Mouse (Mus musculus) layer of hippocampus, adult 9-11 months (tissue): Measurements from ENCODE around the gene Scnm1.
"Not testable (repeated sequence)": the region's sequence is repeated elsewhere in the genome, so short reads cannot be mapped to it uniquely, and the experiment has no call there.

ENCODE experiments used
- DNase-seq: peaks from one replicate; pipeline ENCODE4 v3.0.0; 2022

The Scnm1 gene

DNA sequence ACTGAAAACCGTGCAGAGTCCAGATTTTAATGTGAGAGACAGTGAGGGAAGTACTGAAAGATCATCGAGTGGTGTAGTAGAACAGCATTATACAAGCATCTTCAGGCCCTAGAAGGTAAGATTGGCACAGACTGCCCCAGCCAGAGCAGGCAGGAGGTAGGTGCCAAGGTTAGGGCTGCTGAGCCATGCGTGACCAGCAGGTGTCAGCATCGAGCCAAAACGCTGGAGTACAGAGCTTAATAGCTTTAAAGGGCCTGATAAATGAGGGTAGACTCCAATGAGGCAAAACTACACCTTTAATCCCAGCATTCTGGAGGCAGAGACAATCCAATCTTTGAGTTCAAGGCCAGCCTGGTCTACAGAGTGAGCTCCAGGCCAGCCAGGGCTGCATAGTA is 8.8 kb upstream of the Scnm1 start:
- peak; percentile 75 for DNase-seq

DNA sequence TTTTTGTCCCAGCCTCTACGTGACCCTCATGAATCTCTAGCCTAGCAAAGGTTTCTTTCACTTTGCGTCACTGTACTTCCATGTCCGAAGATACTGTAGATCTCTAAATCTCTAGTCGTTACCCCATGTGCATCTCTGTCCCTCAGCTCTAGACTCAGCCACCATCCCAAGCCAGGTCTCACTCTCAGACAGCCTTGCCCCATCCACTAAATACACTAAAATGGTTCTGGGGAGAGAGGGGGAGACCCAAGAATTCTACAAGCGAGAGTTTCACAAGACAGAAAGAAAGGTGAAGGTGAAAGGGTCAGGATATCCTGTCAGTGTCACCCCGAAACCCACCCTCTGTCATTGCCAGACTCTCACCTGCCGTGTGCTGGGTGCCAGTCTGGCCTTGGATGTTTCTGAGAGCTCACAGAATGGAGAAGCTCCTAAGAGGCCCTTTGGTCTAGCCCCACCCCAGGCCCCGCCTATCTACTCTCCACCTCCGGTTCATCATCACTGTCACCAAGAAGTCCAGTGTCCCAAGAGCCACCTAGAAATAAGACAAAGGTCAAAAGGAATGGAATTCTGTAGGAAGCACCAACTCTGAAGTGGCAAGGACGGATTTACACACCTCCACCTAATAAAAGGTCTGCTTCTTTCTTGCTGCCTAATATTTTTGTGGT is 8.3 kb upstream of the Scnm1 start, which contains the start of gene Tnfaip8l2:
Gene Tnfaip8l2, minus strand, starts transcription at position 409 of the 665 bp plus-strand sequence.
- peak; percentile 59 for DNase-seq

DNA sequence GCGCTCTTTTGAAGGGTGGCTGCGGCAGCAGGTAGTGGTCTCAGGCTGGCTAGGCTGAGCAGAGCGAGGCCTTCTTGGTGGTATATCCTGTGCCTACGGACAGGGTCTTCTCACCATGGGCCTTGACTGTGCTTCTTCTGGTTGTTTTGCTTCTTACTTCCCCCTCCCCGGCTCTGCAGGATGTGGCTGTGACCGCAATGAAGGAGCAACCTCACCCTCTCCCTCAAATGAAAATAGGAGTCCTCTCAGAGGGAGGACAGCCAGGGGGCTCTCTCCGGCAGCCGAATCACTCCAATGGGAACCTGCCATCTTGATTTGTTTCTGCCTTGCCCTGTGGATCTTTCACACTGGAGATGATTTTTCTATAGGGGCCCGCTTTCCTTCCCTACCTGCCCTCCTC is 7.7 kb upstream of the Scnm1 start:
- DNase-seq: peak; percentile 59

DNA sequence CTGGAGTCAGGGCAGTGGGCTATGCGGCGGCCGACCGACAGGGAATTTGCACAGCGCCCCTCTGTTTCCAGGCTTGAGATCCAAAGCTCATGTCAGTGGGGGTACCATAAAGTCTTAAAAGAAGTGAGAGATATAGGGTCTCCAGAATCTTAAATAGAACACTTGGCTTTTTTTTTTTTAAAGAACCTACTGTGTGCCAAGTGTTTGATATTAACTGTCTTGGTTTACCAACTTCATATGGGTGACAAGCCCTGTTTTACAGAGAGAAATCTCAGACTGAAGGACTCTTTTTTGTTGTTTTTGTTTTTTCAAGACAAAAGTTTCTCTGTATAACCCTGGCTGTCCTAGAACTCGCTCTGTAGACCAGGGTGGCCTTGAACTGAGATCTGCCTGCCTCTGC is 7.0 kb upstream of the Scnm1 start:
- DNase-seq: no peak

DNA sequence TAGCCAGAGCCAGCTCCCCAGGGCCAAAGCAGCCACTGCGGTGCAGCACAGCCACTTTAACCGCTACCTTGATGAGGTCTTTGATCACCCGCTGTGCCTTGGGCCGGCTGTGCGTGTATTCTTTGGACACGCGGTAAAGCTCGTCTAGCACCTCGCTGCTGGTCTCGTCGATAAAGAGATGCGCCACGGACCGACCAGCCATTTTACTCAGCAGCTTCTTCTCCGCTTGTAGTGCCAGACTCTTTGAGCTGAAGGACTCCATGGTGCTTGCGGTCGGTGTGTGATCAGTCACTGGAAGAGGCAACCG is 6.4 kb upstream of the Scnm1 start:
- DNase-seq: no peak

DNA sequence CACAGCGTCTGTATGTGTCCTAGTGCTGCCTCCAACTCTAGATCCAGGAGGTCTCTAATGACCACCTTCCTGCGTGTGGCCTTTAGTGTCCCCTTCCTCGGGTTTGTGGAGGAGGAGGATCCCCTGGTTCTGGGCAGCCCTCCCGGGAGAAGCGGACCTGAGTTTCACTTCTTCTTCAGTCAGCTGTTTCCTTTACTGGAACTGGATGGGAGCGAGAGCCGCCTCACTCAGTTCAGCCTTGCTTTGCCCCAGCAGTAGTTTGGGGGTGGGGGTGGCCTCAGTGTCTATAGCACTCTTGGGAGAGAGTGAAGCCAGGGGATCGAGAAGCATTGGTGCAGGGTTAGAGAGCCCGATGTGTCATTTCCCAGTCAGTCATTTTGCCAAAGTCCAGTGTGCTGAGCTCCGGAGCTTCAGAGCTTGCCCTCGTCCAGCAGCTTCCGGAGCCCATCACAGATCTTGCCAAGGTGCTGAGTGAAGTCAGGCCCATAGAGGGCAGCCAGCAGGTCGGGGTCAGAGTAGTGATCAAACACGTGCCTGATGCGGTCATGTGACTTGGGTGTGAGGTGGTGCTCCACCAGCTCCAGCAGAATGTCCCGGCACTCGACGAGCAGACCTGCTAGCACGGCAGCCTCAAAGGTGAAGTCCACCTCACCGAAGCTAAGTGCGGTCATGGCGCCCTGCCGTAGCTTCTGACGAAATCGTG is 5.9 kb upstream of the Scnm1 start:
- peak; percentile 54 for DNase-seq

DNA sequence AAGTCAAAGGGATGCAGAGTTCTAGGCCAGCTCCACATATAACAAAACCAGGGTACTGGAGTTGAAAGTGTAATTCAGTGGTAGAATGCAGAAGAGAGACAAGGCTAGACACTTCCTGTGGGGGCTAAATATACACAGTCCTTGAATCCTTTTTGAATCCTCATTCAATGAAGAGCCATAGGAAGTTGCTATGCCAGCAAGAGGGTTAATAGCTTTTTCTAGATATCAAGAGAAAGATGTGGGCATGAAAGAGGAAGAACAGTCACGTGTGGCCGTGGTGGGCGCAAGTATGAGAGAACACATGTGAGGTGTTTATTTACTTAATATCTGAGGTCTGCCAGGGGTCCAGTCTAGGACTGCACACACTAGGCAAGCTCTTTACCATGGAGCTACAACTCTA is 2.5 kb upstream of the Scnm1 start:
- DNase-seq: no peak

DNA sequence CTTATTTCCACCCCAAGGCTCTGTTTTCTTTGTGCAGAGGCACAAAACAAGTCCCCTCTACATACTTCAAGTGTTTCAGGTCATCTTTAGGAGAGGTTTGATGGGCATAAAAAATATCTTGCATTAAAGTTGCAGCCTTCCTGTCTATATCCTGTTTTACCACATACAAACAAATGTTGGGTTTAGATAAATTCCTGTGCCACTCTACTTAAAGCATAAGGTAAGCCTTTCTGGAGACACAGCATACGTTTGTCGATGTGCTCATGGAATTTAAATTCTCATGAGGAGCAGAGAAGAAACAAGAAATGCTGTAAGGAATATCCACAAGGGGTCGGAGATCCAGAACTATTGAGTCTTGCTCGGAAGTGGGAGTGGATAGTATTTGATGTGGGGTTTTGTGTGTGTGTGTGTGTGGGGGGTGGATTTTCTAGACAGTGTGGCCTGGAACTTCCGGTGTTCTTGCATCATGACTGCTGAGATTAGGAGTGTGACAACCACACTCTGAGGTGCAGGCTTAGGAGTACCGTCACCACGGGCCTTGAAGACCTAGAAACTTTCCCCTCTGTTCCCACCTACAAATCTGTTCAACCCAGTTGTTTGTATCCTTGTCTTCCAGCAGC is 1.7 kb upstream of the Scnm1 start:
- DNase-seq: no peak

DNA sequence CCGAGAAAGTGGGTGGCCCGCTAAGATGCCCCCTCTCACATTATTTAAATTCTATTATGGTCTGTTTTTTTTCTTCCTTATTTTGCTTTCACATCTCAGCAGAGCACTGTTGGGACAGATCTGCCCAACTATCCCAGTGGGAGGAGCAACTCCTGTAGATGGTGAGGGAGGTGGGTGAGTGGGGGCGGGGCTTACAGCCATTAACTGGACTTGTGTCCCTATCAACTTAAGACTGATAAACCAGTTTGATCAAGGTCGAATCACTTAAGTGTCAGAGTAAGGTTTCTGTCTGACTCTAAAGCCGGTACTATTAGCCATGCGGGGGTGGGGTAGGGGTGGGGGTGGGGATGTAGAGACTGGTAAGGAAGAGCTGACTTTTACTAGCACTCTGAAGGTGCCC is 1.2 kb upstream of the Scnm1 start:
- DNase-seq: peak; percentile 78

DNA sequence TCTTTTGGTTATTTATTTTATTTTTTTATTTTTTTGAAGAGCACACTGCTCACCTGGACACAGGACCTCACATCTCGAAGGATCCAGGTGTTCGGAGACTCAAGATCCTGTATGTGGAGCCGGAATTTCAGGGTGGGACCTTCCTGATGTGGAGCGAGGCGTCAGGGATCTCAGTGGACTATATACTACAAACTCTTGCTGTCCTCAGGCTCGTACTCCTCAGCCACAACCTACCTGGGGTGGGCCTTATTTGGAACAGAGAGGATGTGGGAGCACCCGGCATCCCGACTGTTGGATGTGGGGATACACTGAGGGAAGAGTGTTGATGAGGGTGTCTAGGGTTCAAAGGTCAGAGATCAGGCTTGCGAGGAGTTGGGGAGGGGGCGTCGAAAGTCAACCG is 322 bp upstream of the Scnm1 start:
- not testable (repeated sequence) for DNase-seq

DNA sequence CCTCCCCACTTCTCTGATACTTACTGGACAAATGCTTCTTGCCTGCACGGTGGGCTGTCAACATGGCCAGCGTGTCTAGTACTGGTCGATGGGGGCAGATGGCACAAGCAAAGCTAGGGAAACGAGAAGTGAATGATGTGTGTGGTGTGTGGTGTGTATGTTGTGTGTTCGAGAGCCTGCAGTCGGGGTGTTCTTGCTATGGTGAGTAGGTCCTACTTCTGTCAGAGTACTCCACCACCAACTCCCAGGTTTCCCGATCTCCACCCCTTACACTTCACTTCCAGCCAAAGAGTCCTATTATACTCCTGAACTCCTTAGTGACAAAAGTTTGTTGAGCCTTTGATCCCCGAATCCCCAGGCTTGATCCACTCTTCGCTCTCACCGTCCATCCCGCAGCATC is 635 bp downstream of the Scnm1 start:
- no peak for DNase-seq

DNA sequence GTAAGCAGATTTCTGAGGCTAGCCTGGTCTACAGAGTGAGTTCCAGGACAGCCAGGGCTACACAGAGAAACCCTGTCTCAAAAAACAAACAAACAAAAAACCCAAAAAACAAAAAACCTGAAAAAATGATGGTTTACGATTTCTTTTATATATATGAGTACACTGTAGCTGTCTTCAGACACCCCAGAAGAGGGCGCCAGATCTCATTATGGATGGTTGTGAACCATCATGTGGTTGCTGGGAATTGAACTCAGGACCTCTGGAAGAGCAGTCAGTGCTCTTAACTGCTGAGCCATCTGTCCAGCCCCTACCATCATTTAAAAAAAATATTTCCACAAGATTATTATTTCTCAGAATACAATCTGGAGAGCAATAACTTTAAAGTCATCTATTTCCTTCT is 1.4 kb downstream of the Scnm1 start:
- DNase-seq: not testable (repeated sequence)

DNA sequence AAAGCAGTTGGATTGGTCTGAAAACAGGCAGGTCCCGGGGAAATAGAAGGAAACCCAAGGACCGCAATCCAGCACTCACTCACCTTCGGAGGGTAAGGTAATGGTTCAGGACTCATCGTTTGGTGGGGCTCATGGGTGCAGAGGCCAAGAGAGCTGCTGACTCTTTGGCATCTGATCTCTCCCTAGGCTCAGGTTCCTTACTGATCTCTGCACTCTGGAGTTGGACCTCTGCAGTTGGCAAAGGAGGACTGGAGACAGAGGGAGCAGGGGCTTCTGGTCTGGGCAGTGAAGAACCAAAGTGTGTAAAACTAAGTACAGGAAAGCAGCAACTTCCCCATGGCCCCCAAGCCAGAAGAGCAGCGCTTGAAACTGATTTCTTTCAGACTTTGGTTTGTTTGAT is 3.7 kb downstream of the Scnm1 start:
- DNase-seq: no peak

DNA sequence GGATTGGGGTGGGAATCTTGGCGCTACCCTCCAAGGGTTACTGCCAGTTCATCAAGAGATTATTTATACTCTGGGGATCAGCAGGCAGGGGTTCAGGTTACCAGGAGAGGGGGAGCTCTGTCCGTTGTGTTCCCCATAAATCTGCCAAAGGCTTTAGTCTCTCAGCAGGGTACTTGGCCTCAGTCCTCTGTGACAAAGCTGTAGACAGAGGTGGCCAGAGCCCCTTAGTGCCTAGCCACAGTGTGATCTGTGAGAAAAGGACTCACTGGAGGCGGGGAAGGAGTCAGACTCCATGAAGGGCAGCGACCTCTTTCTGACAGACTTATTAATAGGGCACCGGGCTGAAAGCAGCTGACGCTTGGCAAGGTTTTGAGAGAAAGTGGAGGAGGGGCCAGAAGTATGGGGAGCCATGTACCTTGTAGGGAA is 4.6 kb downstream of the Scnm1 start:
- DNase-seq: no peak

DNA sequence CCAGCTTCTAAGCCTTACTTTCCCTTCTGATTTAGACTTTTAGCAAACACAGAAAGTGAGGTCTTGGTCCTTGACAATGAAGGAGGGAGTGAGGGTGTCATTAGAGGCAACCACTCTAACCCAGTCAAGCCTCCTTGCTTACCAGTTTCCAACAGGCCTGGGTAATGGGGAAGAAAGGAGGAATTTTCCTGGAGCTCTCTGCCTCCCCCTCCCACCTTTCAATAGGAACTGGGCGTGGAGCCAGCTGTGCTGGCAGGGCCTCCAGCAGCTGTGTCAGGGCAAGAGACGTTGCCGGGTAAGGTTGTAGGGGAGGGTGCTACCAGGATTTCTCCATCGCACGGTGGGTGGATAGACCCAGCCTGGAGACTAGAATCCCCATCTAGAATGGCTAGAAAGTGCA is 8.8 kb downstream of the Scnm1 start:
- DNase-seq: no peak

DNA sequence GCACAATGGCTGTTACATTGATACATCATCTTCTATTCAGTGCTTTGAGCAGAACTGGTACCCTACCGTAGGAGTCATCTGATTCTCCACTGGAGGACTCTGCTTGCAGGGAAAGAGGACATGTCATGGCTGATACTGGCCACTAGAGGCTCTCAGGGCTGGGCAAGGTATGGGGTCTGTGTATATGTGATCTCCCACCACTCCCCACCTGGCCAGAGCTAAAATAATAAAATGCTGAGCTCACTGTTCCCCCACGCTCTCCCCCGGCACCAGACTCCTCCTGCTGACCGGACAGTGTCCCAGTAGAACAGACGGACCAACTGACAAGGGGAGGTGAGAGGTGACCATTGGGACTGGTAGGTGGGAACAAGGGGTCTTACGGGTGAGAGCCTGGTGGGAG is 9.6 kb downstream of the Scnm1 start, which contains the start of gene Tmod4:
Gene Tmod4, plus strand, starts transcription at position 231 of the 400 bp plus-strand sequence.
- no peak for DNase-seq

DNA sequence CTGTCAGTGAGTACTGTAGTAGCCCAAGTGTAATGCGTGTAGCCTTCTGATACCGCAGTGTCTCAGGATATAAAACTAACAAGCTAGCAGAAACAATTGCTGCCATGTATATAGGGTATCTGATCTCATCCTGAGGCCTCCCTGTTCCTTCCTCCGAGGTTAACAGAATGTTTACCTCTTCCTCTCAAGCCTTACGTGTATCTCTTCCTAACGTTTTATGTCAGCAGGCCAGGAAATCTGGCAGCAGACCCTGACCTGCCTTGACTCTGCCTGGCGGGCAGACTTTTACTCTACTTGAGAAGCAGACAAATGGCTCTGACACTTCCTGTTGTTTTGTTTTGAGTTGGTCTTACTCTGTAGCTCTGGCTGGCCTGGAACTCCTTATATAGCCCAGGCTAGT is 12.2 kb downstream of the Scnm1 start:
- no peak for DNase-seq

DNA sequence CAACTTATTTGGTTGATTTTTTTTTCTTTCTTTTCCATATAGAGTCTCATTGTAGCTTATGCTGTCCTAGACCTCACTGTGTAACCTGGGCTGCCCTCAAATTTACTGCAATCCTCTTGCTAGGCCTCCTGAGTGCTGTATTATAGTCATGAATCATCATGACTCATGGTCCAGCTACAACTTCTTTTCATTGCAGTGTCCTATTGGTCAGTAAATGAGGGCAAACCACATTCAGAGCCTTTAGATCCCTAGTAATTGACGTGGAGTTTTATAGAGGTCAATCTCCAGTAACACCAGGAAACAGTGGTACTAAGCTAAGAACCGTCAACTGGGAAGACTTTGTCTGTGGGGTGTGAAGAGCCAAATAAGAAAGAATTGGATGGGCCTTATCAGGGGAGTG is 16.1 kb downstream of the Scnm1 start:
- DNase-seq: no peak

DNA sequence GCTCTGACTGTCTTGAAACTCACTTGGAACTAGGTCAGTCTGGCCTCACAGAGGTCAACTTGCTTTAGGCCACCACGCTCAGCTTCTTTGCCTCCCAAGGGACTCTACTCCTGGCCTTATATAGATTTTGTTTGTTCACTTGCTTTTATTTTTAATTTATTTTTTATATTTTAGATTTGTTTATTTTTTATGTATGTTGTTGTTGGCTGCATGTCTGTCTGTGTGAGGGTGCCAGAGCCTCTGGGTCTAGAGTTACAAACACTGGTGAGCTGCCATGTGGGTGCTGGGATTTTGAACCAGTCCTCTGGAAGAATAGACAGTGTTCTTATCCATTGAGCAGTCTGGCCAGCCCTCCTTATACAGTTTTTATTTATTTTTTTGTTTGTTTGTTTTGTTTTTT is 21.1 kb downstream of the Scnm1 start:
- DNase-seq: no peak

DNA sequence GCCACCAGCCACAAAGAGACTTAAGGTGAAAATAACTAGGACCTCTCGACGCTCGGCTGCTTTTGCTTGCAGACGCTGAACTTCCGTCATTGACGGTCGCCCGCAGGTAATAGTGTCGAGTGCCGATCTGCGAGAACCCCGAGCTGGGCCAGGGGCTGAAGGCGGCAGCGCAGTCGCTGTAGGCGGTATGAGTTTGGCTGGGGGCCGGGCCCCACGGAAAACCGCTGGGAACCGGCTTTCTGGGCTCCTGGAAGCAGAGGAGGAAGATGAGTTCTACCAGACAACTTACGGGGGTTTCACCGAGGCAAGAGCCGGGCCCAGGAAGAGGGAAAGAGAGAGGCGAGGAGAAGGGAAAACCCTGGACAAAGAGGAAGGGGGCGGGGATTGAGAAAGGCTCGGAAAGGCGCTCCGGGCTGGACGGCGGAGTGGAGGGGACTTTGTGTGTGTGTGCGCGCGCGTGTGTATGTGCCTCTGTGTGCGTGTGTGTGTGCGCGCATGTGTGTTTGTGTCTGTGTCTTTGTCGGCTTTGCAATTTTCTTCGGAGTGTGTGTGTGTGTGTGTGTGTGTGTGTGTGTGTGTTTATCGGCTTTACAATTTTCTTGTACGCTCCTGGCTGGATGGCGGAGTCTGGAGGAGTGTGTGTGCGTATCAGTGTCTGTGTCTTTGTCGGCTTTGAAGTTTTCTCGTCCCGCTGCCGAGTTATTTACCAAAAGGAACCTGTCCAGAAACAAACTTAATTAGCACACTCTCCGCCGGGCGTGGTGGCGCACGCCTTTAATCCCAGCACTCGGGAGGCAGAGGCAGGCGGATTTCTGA is 22.7 kb downstream of the Scnm1 start, which contains the start of gene Vps72:
Gene Vps72, plus strand, starts transcription at position 112 of the 816 bp plus-strand sequence.
- peak; percentile 89 for DNase-seq

DNA sequence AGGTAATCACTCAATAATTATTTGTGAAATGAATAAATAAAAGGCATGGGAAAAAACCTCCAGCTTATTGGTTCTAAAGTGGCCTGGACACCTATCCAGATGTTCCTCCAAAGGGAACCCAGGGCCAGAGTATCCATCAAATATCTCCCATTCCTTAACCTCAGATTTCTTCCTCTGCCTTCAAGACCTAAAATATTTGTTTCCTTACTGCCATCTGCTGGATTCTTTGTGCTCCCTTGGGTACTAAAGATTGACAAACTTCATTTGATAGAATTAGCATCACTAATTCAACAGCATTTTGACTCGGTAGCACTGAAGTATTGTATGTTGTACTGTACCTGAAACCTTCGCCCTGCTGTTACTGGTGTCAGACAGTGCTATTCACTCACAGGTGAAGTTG is 25.9 kb downstream of the Scnm1 start:
- no peak for DNase-seq

DNA sequence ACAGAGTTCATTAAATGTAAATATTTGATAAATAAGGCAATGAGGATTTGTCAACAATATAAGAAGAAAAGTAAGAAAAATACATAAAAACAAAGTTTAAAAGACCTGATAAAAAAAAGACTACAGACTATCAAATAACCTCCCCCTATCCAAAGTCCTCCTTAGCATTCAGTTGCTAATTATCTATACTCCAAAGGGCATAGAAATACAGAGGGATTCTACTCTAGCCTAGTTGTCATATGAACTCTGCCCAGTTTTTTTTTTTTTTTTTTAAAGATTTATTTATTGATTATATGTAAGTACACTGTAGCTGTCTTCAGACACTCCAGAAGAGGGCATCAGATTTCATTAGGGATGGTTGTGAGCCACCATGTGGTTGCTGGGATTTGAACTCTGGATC is 26.5 kb downstream of the Scnm1 start:
- DNase-seq: not testable (repeated sequence)

DNA sequence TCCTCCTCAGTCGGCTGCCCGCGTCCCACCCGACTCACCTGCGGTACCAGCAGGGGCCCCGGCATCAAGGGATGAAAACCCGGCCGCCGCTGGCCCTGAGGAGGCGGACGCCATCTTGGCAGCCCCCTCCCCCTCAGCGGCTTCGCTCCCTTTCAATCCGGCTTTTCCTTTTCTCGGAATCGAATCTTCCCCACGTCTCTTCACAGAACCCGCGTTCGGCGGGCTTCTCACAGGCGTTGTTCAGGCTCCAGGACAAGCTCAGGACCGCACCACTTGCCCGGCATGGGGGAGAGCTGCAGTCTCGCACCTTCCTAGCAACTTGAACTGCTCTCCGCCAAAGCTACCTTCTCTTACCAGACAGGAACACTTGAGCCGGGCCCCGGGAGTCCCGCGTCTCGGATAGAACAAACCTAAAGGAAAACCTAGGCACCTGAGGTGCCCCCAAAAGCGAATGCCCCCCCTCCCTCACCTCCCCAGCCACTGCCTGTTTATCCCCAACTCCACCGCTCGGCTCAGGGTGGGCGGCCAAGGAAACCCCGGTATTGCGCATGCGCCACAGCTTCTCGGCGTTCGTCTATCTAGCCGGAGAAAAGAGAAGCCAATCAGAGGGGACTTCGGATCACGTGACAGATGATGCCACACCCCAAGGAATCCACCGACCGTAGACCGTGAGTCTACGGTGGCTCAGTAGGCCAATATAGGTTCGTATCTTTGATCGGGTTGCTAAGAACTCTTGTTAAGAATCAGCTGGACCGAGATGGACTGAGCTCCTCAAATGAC is 27.3 kb downstream of the Scnm1 start, which contains the start of gene Pip5k1a:
Gene Pip5k1a, minus strand, starts transcription at position 593 of the 780 bp plus-strand sequence.
- peak; percentile 97 for DNase-seq
